Mouse (Mus musculus) frontal cortex, postnatal 10 days (tissue): ENCODE data around the gene Hist1h1d.
"Not testable (repeated sequence)": the region's sequence is repeated elsewhere in the genome, so short reads cannot be mapped to it uniquely, and the experiment has no call there.

Experiments used
- DNase-seq, 2 experiments: peaks; one replicate each; pipeline ENCODE4 v3.0.0; 2022; ENCODE audit warnings: low spot score in 2 of 2, mixed read lengths in 1 of 2

The Hist1h1d gene

GRCm38 (mm10) chr13:23546694-23547093 lies 6.4 kb upstream of the Hist1h1d start:
- DNase-seq, result no peak

DNA sequence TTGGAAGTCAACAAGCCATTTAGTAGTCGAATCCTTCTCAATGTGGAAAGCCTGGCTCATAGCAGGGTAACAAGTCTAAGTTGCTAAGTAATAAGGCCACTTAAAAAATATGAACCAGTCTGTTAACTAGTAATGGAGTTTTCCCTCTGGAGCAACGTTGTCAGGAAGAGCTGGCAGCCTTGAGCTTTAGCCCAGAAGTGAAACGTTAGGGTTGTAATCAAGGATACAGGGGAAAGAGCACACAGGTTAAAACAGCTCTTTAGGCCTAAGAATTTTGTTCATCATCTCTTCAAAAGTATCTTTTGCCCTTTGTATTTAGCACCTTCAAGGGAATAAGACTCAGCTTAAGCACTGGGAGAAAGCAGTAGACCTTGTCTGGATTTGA lies 2.3 kb upstream of the Hist1h1d start:
- DNase-seq, result no peak

GRCm38 (mm10) chr13:23551146-23551834 lies 1.8 kb upstream of the Hist1h1d start, which contains the start of gene Hist1h4f:
Gene Hist1h4f (minus strand): TSS chr13:23551648.
- peak; percentile 85 to 88 for DNase-seq

- no peak for DNase-seq
These were observed 839 bp upstream of the Hist1h1d start for GRCm38 (mm10) chr13:23551931-23552914.

DNA sequence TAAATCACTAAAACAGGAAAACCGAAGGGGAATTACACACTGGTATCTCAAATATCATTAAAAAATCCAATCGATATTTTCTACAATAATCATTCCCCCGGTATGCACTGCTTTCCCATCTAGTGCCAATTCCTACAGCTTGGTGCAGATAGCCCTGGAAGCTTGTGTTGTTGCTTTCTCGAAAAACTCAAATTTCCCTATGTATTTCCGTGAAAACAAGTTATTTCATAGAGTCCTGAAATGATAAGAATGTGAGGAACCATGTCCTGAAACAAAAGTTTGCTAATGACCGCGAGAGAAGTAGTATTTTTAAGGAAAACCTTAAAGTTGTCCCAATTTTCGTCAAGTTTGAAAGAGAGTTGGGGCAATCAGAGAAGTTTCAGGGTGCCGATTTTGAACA lies 1.3 kb downstream of the Hist1h1d start:
- DNase-seq, result no peak

GRCm38 (mm10) chr13:23554925-23555838 lies 2.1 kb downstream of the Hist1h1d start:
- peak; percentile 62 to 77 for DNase-seq

GRCm38 (mm10) chr13:23555839-23556416 lies 2.9 kb downstream of the Hist1h1d start:
- peak; percentile 54 to 58 for DNase-seq

- DNase-seq, result no peak
These were observed 3.8 kb downstream of the Hist1h1d start for GRCm38 (mm10) chr13:23556906-23557305.

DNA sequence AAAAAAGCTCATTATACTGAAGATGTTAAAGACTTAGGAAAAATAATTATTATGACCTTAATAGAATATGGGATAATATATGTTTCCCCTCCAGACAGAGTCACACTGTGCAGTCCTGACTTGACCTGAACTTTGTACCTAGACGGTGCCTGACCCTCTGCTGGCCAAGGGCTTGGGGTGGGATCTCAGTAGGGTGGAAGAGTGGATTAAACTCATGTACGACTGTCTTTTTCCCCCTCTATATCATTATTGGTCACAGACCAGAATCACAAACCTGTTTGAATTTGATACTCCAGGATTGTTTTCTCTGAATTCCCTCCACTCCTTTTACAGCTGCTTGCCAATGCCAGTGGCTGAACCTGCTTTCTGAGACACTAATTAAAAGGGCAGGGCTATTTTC lies 7.6 kb downstream of the Hist1h1d start:
- not testable (repeated sequence) for DNase-seq

DNA sequence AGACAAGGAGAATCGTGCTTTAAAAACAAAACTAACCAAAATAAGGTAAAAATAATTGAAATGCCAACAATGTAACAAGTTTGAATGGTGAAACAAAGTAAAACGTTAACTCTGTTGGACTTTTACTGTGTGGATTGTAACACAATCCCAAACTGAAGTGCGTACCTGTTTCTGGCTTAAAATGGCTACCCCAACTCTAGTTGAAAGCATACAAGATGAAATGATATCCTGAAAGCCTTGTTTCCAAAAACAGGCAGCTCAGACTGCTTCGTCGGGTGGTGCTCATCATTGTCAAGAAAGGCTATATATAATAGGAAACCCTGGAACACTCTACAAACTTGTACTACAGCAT lies 8.4 kb downstream of the Hist1h1d start:
- not testable (repeated sequence) for DNase-seq

DNA sequence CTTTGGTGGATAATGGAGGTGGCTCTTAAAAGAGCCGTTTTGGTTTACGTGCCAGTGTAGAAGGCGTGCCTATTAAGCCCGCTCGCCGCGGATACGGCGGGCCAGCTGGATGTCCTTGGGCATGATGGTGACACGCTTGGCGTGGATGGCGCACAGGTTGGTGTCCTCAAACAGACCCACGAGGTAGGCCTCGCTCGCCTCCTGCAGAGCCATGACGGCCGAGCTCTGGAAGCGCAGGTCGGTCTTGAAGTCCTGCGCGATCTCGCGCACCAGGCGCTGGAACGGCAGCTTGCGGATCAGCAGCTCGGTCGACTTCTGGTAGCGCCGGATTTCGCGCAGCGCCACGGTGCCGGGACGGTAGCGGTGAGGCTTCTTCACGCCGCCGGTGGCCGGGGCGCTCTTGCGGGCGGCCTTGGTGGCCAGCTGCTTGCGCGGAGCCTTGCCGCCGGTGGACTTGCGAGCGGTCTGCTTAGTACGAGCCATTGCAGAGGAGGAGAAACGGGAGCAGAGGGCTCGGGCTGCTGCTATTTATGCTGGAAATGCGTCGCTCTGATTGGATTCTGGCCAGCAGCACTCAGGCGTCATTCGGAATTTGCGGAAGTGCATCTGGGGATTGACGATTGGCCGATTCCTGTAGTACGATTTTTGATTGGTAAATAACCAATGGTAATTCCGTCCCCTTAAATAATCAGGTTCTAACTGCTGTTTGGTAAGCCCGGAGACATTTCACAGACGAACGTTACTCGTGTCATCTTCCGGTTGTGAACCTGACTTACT lies 9.0 kb downstream of the Hist1h1d start, which contains the start of gene Hist1h3e:
Gene Hist1h3e (minus strand): TSS at position 487 of the 777 bp plus-strand sequence.
- peak; percentile 92 to 94 for DNase-seq

- DNase-seq, result peak in 1 of 2 experiments; percentile 31
These were observed 9.8 kb downstream of the Hist1h1d start for GRCm38 (mm10) chr13:23562699-23563462.

GRCm38 (mm10) chr13:23564482-23564881 lies 11.4 kb downstream of the Hist1h1d start:
- no peak for DNase-seq

- DNase-seq, result not testable (repeated sequence)
These were observed 17.4 kb downstream of the Hist1h1d start for GRCm38 (mm10) chr13:23570261-23571021.

DNA sequence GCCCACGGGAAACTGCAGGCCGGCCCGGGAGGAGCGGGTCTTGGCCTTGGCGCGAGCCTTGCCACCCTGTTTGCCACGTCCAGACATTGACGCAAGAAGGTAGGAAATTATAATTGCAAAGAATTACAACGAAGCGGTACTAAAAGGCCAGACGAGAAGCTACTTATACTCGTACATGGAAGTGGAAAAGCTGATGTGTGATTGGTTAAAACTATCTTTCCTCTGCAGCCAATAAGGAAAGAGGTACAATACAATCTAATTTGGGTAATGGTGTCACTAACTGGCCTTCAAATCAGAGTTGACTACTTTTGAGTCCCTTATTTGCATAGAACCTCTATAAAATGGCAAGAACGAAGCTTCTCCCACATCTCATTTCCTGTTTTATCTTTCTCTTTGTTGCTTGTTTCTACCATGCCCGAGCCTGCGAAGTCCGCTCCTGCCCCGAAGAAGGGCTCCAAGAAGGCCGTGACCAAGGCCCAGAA lies 18.0 kb downstream of the Hist1h1d start, which contains the start of the genes Hist1h2ae and Hist1h2bg:
Gene Hist1h2ae (minus strand): TSS at position 199 of the 482 bp plus-strand sequence.
Gene Hist1h2bg (plus strand): TSS at position 375 of the 482 bp plus-strand sequence.
- peak; percentile 65 to 66 for DNase-seq

GRCm38 (mm10) chr13:23571504-23572217 lies 18.6 kb downstream of the Hist1h1d start:
- DNase-seq, result not testable (repeated sequence)

DNA sequence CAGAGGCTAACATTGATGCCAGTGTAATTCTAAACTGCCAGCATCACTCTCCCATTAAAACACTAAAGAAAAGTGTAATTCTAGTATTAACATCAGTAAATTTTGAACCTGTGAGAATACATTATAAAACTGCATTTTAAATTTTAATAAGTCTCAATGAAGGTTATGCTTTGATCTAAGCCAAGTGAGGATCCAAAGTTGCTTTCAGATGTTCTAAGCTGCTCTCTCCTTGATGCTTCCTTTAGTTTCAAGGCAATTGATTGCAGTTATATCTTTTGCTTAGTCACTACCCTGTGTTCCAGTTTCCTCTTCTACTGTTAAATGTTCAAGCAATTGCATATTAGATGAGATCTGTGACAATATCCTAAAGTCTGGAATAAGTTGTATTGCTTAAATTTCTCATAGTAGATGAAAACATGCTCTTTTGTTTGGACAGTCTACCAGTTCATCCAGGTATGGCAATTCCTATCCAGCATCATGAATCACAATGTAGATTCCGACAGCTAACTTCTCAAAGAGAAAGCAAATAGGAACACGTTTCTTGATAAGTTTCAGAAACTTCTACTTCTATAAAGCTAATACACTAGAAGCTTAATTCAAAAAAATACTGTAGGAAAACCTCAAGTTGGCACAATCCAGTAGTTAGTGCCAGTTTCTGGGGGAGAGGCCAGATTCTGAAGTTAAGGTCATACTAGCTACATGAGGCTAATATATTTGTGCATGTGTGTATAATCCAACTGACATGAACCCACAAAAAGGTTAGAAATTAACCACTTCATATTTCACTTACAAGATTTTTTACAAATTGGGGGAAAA lies 19.4 kb downstream of the Hist1h1d start:
- DNase-seq, result no peak
